Mouse (Mus musculus) lung, embryonic 15.5 days (tissue): ENCODE results near the gene Ino80e. TPM values are rescaled to one million over a fixed set of nuclear protein-coding genes. Genes with fewer than 3 reads are reported as not detected.

Source experiments
- ATAC-seq: fragments of 200-750 bp; cut with Nextera tagmentation; 2 replicates; pipeline ENCODE4 v1.8.0; 2017; ENCODE audit warnings: moderate number of reproducible peaks, borderline replicate concordance; ENCODE audit not compliant: low FRiP score, low TSS enrichment; ENCODE audit errors: extremely low read depth
- H3K27ac ChIP-seq: fragments of 300-500 bp; sonication (generic); 2 replicates; pipeline ENCODE4 v1.5.1; 2015; ENCODE audit warnings: moderate library complexity, mild to moderate bottlenecking, inconsistent platforms
- H3K27me3 ChIP-seq: fragments of 300-500 bp; sonication (generic); 2 replicates; pipeline ENCODE4 v1.6.1; 2015; ENCODE audit warnings: inconsistent platforms
- H3K36me3 ChIP-seq: fragments of 300-500 bp; sonication (generic); 2 replicates; pipeline ENCODE4 v1.6.1; 2015; ENCODE audit warnings: inconsistent platforms
- H3K4me1 ChIP-seq: fragments of 300-500 bp; sonication (generic); 2 replicates; pipeline ENCODE4 v1.6.1; 2015; ENCODE audit warnings: inconsistent platforms
- H3K4me2 ChIP-seq: fragments of 300-500 bp; sonication (generic); 2 replicates; pipeline ENCODE4 v1.6.1; 2015; ENCODE audit warnings: inconsistent platforms, mild to moderate bottlenecking, moderate library complexity
- H3K4me3 ChIP-seq: fragments of 300-500 bp; sonication (generic); 2 replicates; pipeline ENCODE4 v1.5.1; 2015; ENCODE audit warnings: mild to moderate bottlenecking, inconsistent platforms
- H3K9ac ChIP-seq: fragments of 300-500 bp; sonication (generic); 2 replicates; pipeline ENCODE4 v1.6.1; 2015; ENCODE audit warnings: inconsistent platforms
- H3K9me3 ChIP-seq: fragments of 300-500 bp; sonication (generic); 2 replicates; pipeline ENCODE4 v1.6.1; 2016; ENCODE audit warnings: inconsistent platforms
- WGBS: fragments of 180-500 bp; shearing (Covaris S2); methylation state at CpG from one replicate; pipeline ENCODE4 v1.1.7; 2015; 5-methylcytosine and 5-hydroxymethylcytosine counted together
- polyA plus RNA-seq: library from polyadenylated mRNA; unstranded; fragments of >200 nt; fragmentation: Nextera tagmentation; extraction: Ambion mirVana; gene quantifications from 2 replicates; pipeline ENCODE4 v1.2.1, GENCODE M21; 2015

Ino80e gene
- polyA plus RNA-seq, 1 experiment from 2014 or later, result 78.3 TPM

DNA sequence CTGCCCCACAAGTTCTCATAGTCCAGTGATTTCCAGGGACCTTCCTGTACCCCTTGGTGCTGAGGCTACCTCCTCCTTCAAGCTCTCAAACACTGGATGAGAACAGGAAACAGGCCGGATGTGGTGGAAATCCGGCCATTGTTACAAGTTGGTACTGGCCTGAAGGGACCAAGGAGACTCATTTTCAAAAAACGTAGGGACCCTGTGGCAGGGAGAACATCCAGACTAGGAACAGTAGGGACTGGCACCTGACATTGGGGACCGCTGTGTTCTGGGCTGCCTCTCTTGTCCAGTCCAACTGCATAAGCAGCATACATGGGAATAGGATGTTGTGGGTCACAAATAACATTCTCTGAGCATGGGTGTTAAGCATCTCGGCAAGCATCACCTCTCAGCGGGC, 18.9 kb upstream of the Ino80e start:
- Histone ChIP-seq H3K9ac (0 out of 2 replicates have a peak overlapping the region, but pooled peaks have one; percentile 97), H3K4me3 (peak overlapping the region; percentile 88; the same call in 1 of the 2 replicates), H3K4me2 (peak overlapping the region; percentile 83), H3K9me3 (no peaks in the 10 kb centered on the region), H3K27me3 (no peaks in the 10 kb centered on the region), H3K36me3 (peaks cover 43% of the 10 kb centered on the region), H3K27ac (peak overlapping the region; percentile 69), H3K4me1 (peaks cover 30% of the 10 kb centered on the region)
- 62% methylated on average over 6 of the region's 6 CpGs for WGBS
- no peak for ATAC-seq

DNA sequence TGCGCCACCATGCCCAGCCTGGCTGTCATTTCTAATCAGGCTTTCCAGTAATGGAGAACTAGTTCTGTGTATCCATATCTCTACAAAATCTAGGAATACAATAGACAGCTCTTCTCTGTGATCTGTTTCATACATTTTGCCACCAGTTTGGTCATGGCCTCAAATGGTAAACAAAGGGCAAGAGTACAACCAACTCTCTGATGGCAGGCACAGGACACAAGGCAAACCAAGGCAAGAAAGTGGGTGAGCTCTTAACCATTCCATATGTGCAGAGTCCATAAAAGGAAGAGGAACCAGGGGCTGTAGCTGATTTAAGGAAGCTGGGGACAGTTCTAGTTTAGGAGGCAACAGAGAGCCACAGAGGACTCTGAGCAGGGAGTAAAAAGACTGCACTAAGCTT, 15.1 kb upstream of the Ino80e start:
- H3K27me3 ChIP-seq, result no peaks in the 10 kb centered on the region
- peaks cover 81% of the 10 kb centered on the region for H3K36me3 ChIP-seq
- no peak for ATAC-seq
- H3K4me2 ChIP-seq, result no peak overlapping the region
- H3K4me3 ChIP-seq, result no peak overlapping the region
- H3K9me3 ChIP-seq, result no peaks in the 10 kb centered on the region
- WGBS, result 100% methylated on average over 1 of the region's 1 CpGs
- H3K4me1 ChIP-seq, result peaks cover 14% of the 10 kb centered on the region
- no peak overlapping the region for H3K27ac ChIP-seq
- H3K9ac ChIP-seq, result no peak overlapping the region

DNA sequence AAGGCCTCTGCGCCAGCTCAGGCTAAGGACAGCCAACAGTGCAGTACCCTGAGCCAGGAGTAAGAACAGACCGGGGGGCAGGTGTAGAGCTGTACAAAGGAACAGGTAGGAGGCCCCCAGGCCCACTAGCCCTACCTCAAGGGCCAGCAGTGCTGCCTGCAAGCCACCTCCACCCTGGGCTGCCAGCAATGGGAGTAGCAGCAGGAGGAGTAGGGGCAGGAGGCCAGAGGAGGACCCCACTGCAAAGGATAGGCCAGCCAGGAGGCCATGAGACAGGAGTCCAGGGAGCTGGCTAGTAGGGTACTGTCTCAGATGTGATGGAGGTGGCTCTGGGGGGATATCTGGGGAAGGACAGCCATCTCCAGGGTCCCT, 8.3 kb upstream of the Ino80e start:
- Histone ChIP-seq H3K9ac (no peak overlapping the region), H3K27me3 (no peaks in the 10 kb centered on the region), H3K4me2 (no peak overlapping the region), H3K4me1 (no peaks in the 10 kb centered on the region), H3K36me3 (peaks cover 92% of the 10 kb centered on the region), H3K9me3 (no peaks in the 10 kb centered on the region), H3K4me3 (no peak overlapping the region), H3K27ac (no peak overlapping the region)
- ATAC-seq, result no peak
- WGBS, result 94% methylated on average over 2 of the region's 2 CpGs

- ATAC-seq, result no peak
- WGBS, result 86% methylated on average over 23 of the region's 23 CpGs
- H3K27me3 ChIP-seq, result no peaks in the 10 kb centered on the region
- H3K4me3 ChIP-seq, result no peak overlapping the region
- no peaks in the 10 kb centered on the region for H3K9me3 ChIP-seq
- H3K9ac ChIP-seq, result no peak overlapping the region
- no peaks in the 10 kb centered on the region for H3K4me1 ChIP-seq
- H3K4me2 ChIP-seq, result no peak overlapping the region
- H3K36me3 ChIP-seq, result peaks cover 92% of the 10 kb centered on the region
- no peak overlapping the region for H3K27ac ChIP-seq
These were observed 7.8 kb upstream of the Ino80e start for GRCm38 (mm10) chr7:126869780-126870519.

- H3K9me3 ChIP-seq, result no peaks in the 10 kb centered on the region
- H3K4me1 ChIP-seq, result peaks cover 17% of the 10 kb centered on the region
- H3K27ac ChIP-seq, result peak overlapping the region; percentile 8
- H3K4me3 ChIP-seq, result no peak overlapping the region
- no peak overlapping the region for H3K4me2 ChIP-seq
- no peak overlapping the region for H3K9ac ChIP-seq
- H3K27me3 ChIP-seq, result no peaks in the 10 kb centered on the region
- ATAC-seq, result no peak
- 66% methylated on average over 12 of the region's 12 CpGs for WGBS
- H3K36me3 ChIP-seq, result peaks cover 85% of the 10 kb centered on the region
These were observed 5.8 kb upstream of the Ino80e start for GRCm38 (mm10) chr7:126868003-126868402.

GRCm38 (mm10) chr7:126867534-126867933, 5.4 kb upstream of the Ino80e start:
- Histone ChIP-seq H3K36me3 (peaks cover 81% of the 10 kb centered on the region), H3K4me1 (peaks cover 22% of the 10 kb centered on the region), H3K27me3 (no peaks in the 10 kb centered on the region), H3K9me3 (no peaks in the 10 kb centered on the region), H3K9ac (no peak overlapping the region), H3K27ac (no peak overlapping the region; the same call in 1 of the 2 replicates), H3K4me3 (no peak overlapping the region), H3K4me2 (no peak overlapping the region)
- 61% methylated on average over 2 of the region's 2 CpGs for WGBS
- no peak for ATAC-seq

DNA sequence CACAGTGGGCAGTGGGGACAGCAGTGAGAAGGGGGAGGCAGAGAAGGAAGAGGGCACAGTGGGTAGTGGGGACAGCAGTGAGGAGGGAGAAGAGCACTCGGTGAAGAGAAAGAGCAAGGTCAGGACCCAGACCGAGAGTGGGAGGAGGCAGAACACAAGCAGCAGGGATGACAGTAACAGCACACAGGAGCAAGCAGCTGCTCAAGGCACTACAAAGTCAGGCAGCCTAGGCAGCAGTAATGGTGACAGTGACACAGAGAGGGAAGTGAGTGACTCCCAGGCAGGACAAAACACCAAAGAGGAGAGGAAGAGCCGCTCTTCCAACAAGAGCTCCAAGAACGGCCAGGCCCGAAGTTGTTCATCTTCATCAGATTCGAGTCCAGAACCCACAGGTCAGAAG, 1.6 kb upstream of the Ino80e start:
- Histone ChIP-seq H3K4me2 (peak overlapping the region; percentile 74), H3K9me3 (no peaks in the 10 kb centered on the region), H3K9ac (peak overlapping the region; percentile 61), H3K27me3 (no peaks in the 10 kb centered on the region), H3K4me1 (peaks cover 28% of the 10 kb centered on the region), H3K36me3 (peaks cover 53% of the 10 kb centered on the region), H3K4me3 (peak overlapping the region; percentile 58), H3K27ac (peak overlapping the region; percentile 79)
- no peak for ATAC-seq
- WGBS, result 64% methylated on average over 6 of the region's 6 CpGs

DNA sequence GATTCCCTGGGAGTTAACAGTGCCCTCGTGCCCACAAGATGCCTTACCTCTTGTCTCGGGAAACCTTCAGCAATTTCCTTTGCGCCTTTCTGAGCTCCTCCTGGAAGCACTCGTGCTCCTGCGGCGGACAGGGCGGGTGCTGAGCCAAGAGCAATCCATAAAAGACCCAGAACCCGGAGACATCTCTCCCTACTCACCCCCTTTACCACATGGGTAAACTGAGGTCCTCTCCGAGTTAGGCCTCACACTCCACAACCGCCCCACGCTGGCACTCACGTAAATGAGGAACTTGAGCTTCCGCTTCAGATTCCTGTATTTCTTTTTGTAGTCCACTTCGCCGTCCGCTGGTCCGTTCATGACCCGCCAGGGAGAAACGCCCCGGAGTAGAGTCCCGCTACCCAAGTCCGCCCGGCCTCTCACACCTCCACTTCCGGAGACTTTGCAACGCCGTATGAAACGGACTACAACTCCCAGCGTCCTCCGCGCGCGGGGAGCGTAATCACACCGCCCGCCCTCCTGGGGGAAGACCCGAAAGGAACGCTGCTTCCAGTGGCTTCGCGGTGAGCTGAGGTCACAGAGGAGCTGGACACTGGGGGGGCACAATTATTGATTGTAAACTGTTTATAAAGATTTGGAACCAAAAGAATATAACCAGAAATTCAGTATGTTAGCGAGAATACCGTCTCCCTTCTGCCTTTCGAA, 597 bp downstream of the Ino80e start, which contains the start of gene Hirip3:
Gene Hirip3, plus strand, starts transcription at position 544 of the 702 bp plus-strand sequence.
- Histone ChIP-seq H3K9me3 (no peaks in the 10 kb centered on the region), H3K9ac (peak within 1 kb of the TSS; percentile 61), H3K4me2 (peak within 1 kb of the TSS; percentile 74), H3K36me3 (peaks cover 39% of the 10 kb centered on the region), H3K27me3 (no peaks in the 10 kb centered on the region), H3K4me3 (peak within 1 kb of the TSS; percentile 58), H3K4me1 (peaks cover 28% of the 10 kb centered on the region), H3K27ac (peak within 1 kb of the TSS; percentile 79)
- 2% methylated on average over 42 of the region's 42 CpGs for WGBS
- peak; percentile 93 for ATAC-seq

- peaks cover 28% of the 10 kb centered on the region for H3K4me1 ChIP-seq
- H3K9me3 ChIP-seq, result no peaks in the 10 kb centered on the region
- peak overlapping the region; percentile 58 for H3K4me3 ChIP-seq
- 51% methylated on average over 5 of the region's 5 CpGs for WGBS
- 0 out of 2 replicates have a peak, but pooled peaks have one; percentile 1 for ATAC-seq
- peak overlapping the region; percentile 74 for H3K4me2 ChIP-seq
- no peaks in the 10 kb centered on the region for H3K27me3 ChIP-seq
- H3K27ac ChIP-seq, result no peak overlapping the region
- H3K36me3 ChIP-seq, result peaks cover 38% of the 10 kb centered on the region
- peak overlapping the region; percentile 61 for H3K9ac ChIP-seq
These were observed 1.2 kb downstream of the Ino80e start for GRCm38 (mm10) chr7:126860987-126861386.

DNA sequence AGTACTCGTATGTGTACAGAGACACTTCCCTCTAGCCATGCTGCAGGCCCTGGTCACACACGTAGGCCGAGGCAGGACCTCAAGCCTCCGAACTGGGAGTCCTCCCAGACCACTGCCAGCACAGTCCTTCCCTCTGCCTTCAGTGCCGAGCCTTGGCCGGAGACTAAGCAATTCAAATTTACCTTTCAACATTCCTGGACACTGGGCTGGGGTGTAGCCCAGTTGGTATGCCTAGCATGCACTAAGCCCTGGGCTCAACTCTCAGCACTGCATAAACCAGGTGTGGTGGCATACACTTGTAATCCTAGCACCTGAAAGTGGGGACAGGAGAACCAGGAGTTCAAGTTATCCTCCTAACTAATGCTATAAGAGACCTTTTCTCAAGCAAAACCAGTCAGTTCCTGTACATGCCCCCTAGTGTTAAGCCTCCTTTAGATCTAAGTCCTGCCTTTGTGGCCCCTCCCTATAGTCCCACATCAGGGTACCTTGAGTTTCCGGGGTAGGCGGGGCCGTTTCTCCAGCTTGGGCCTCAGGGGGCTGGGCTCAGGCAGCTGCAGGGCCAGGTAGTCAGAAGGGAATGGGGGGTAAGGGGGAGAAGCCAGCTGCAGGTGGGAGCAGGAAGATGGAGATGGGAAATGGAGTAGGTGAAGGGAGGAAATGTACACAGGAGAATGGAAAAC, 5.3 kb downstream of the Ino80e start:
- Histone ChIP-seq H3K4me1 (peaks cover 6% of the 10 kb centered on the region), H3K36me3 (peaks cover 44% of the 10 kb centered on the region), H3K4me3 (no peak overlapping the region), H3K9ac (no peak overlapping the region), H3K27ac (peak overlapping the region; percentile 20), H3K27me3 (no peaks in the 10 kb centered on the region), H3K9me3 (no peaks in the 10 kb centered on the region), H3K4me2 (no peak overlapping the region)
- 58% methylated on average over 9 of the region's 9 CpGs for WGBS
- ATAC-seq, result peak; percentile 19; the same call in 1 of the 2 replicates

- Histone ChIP-seq H3K36me3 (peaks cover 46% of the 10 kb centered on the region), H3K9ac (no peak overlapping the region), H3K4me2 (no peak overlapping the region), H3K9me3 (no peaks in the 10 kb centered on the region), H3K27ac (no peak overlapping the region), H3K4me3 (no peak overlapping the region), H3K27me3 (no peaks in the 10 kb centered on the region), H3K4me1 (peaks cover 1% of the 10 kb centered on the region)
- WGBS, result 77% methylated on average over 3 of the region's 3 CpGs
- ATAC-seq, result no peak
These were observed 6.5 kb downstream of the Ino80e start for GRCm38 (mm10) chr7:126855641-126856040.
